Mouse (Mus musculus) forelimb bud, embryonic 11.5 days (tissue): ENCODE data around the gene Immt.

Experiments used
- DNase-seq: peaks from one replicate; pipeline ENCODE4 v3.0.0-alpha.2; 2012; ENCODE audit warnings: low read depth, low spot score

Gene Immt

GRCm38 (mm10) chr6:71830690-71831580 is at the start of gene Immt:
TSS of gene Immt (plus strand) at chr6:71831331.
- DNase-seq: peak; percentile 96

- DNase-seq: no peak
These were observed 48.0 kb upstream of the Immt start for GRCm38 (mm10) chr6:71783165-71783564.

- no peak for DNase-seq
These were observed 42.8 kb upstream of the Immt start for GRCm38 (mm10) chr6:71788348-71788747.

- DNase-seq: no peak
These were observed 39.4 kb upstream of the Immt start for GRCm38 (mm10) chr6:71791771-71792170.

GRCm38 (mm10) chr6:71799391-71799790 is 31.7 kb upstream of the Immt start:
- no peak for DNase-seq

- no peak for DNase-seq
These were observed 30.0 kb upstream of the Immt start for GRCm38 (mm10) chr6:71801011-71801713.

- no peak for DNase-seq
These were observed 29.4 kb upstream of the Immt start for GRCm38 (mm10) chr6:71801714-71802094.

- DNase-seq: no peak
These were observed 27.5 kb upstream of the Immt start for GRCm38 (mm10) chr6:71803609-71804008.

GRCm38 (mm10) chr6:71804061-71804829 is 26.9 kb upstream of the Immt start:
- DNase-seq: peak; percentile 85

- no peak for DNase-seq
These were observed 24.4 kb upstream of the Immt start for GRCm38 (mm10) chr6:71806713-71807112.

GRCm38 (mm10) chr6:71809890-71810289 is 21.2 kb upstream of the Immt start:
- DNase-seq: no peak

- no peak for DNase-seq
These were observed 18.3 kb upstream of the Immt start for GRCm38 (mm10) chr6:71812820-71813219.

GRCm38 (mm10) chr6:71819764-71820292 is 11.3 kb upstream of the Immt start:
- DNase-seq: no peak

- peak; percentile 7 for DNase-seq
These were observed 8.0 kb upstream of the Immt start for GRCm38 (mm10) chr6:71823085-71823484.

GRCm38 (mm10) chr6:71823488-71823887 is 7.6 kb upstream of the Immt start:
- DNase-seq: peak; percentile 91

- no peak for DNase-seq
These were observed 7.2 kb upstream of the Immt start for GRCm38 (mm10) chr6:71823961-71824360.

- DNase-seq: no peak
These were observed 4.3 kb upstream of the Immt start, which contains the start of gene Mrpl35 for GRCm38 (mm10) chr6:71826869-71827268. TSS of gene Mrpl35 (minus strand) at chr6:71826969.

GRCm38 (mm10) chr6:71829768-71830167 is 1.4 kb upstream of the Immt start:
- DNase-seq: no peak

- peak; percentile 94 for DNase-seq
These were observed 440 bp downstream of the Immt start for GRCm38 (mm10) chr6:71831581-71831960.

GRCm38 (mm10) chr6:71836811-71837210 is 5.7 kb downstream of the Immt start:
- DNase-seq: no peak

- DNase-seq: no peak
These were observed 8.7 kb downstream of the Immt start for GRCm38 (mm10) chr6:71839815-71840214.
